Mouse (Mus musculus) kidney, postnatal 0 days (tissue): ENCODE measurements around the gene Cntn6. TPM values are rescaled to one million over a fixed set of nuclear protein-coding genes. Genes with fewer than 3 reads are reported as not detected.

Experiments
- ATAC-seq: fragments of 200-750 bp; cut with Nextera tagmentation; replicated peaks from 2 replicates; pipeline ENCODE4 v1.8.0; 2017; ENCODE audit warnings: low read depth, moderate number of reproducible peaks, moderate TSS enrichment, moderate library complexity; ENCODE audit not compliant: low FRiP score
- DNase-seq: peaks from one replicate; pipeline ENCODE4 v3.0.0-alpha.2; 2016; ENCODE audit warnings: low spot score
- H3K27ac ChIP-seq: fragments of 300-500 bp; sonication (generic); 2 replicates; pipeline ENCODE4 v1.5.1; 2014; ENCODE audit warnings: mild to moderate bottlenecking
- H3K27me3 ChIP-seq: fragments of 300-500 bp; sonication (generic); 2 replicates; pipeline ENCODE4 v1.6.1; 2014; ENCODE audit warnings: low read length, mixed read lengths; ENCODE audit not compliant: insufficient read depth
- H3K36me3 ChIP-seq: fragments of 300-500 bp; sonication (generic); 2 replicates; pipeline ENCODE4 v1.6.1; 2014; ENCODE audit warnings: low read length, mixed read lengths; ENCODE audit not compliant: insufficient read depth
- H3K4me1 ChIP-seq: fragments of 300-500 bp; sonication (generic); replicated peaks from 2 replicates; pipeline ENCODE4 v1.6.1; 2014; ENCODE audit warnings: antibody characterized with exemption, low read length, mixed read lengths; ENCODE audit not compliant: insufficient read depth
- H3K4me2 ChIP-seq: fragments of 300-500 bp; sonication (generic); 2 replicates; pipeline ENCODE4 v1.6.1; 2014; ENCODE audit warnings: mild to moderate bottlenecking, low read length, moderate library complexity, mixed read lengths
- H3K4me3 ChIP-seq: fragments of 300-500 bp; sonication (generic); replicated peaks from 2 replicates; pipeline ENCODE4 v1.5.1; 2014; ENCODE audit warnings: low read depth, low read length
- H3K9ac ChIP-seq: fragments of 300-500 bp; sonication (generic); 2 replicates; pipeline ENCODE4 v1.6.1; 2014; ENCODE audit warnings: low read depth, low read length
- H3K9me3 ChIP-seq: fragments of 300-500 bp; sonication (generic); replicated peaks from 2 replicates; pipeline ENCODE4 v1.6.1; 2016; ENCODE audit warnings: low read length, inconsistent platforms, mixed read lengths
- CTCF ChIP-seq: IDR thresholded peaks from 2 replicates; pipeline ENCODE4 v1.5.1; 2016; ENCODE audit warnings: antibody characterized with exemption, low read depth, mild to moderate bottlenecking, moderate library complexity
- WGBS: fragments of 180-500 bp; shearing (Covaris S2); extraction: QIAGEN DNeasy Blood & Tissue Kit; methylation state at CpG from one replicate; pipeline ENCODE4 v1.1.7; 2014; 5-methylcytosine and 5-hydroxymethylcytosine counted together
- polyA plus RNA-seq: library from polyadenylated mRNA; unstranded; fragments of >200 nt; fragmentation: Nextera tagmentation; extraction: Ambion mirVana; gene quantifications from 2 replicates; pipeline ENCODE4 v1.2.1, GENCODE M21; 2015

Cntn6 gene
- polyA plus RNA-seq, 1 experiment from 2014 or later: 0.74 TPM

DNA sequence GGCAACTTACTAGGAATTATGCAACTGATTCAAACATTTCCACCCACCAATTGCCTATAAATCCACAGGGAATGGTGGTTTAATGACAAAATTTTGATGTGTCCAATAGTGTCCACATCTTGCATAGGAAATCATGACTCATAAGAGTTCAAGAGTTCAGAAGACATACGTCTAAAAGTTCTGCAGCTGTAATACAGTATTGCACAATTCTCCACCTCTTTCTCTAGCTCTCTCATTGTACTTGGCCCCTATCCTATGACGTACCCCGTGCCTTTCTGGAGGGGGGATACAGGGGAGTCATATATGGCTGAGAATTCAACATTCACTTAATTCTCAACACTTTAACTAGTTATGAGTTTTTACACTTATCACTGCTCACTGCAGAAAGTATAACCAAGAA, 160.9 kb downstream of the Cntn6 start:
- Histone ChIP-seq H3K4me1 (no peaks in the 10 kb centered on the region), H3K36me3 (no peaks in the 10 kb centered on the region), H3K4me2 (no peak overlapping the region), H3K9me3 (no peaks in the 10 kb centered on the region), H3K27me3 (no peaks in the 10 kb centered on the region), H3K9ac (no peak overlapping the region), H3K4me3 (no peak overlapping the region), H3K27ac (no peak overlapping the region)
- DNase-seq: no peak
- ATAC-seq: no peak
- no peak for TF ChIP-seq CTCF
- WGBS: 60% methylated on average over 3 of the region's 3 CpGs

DNA sequence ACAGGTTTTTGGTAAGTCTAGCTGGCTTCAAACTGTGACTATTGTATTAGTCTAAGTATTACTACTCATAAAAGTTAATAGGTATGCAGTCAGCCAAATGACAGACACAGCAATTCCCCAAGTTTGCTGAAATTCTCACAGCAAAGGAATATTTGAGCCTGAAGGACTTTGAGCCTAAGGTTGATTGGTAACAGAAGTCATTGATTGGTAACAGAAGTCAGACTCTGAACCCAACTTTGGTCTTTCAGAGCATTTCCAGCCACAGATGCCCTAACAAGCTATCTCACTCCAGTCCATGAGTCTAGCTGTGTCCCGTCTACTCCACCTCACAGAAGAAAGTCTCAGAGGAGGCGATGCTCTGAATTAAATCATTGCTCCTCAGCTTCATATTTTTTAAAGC, 176.1 kb downstream of the Cntn6 start:
- no peak for ATAC-seq
- H3K4me1 ChIP-seq: no peaks in the 10 kb centered on the region
- no peak overlapping the region for H3K4me2 ChIP-seq
- no peak overlapping the region for H3K27ac ChIP-seq
- H3K27me3 ChIP-seq: no peaks in the 10 kb centered on the region
- no peaks in the 10 kb centered on the region for H3K9me3 ChIP-seq
- 93% methylated on average over 2 of the region's 2 CpGs for WGBS
- no peak for TF ChIP-seq CTCF
- no peaks in the 10 kb centered on the region for H3K36me3 ChIP-seq
- DNase-seq: no peak
- H3K9ac ChIP-seq: no peak overlapping the region
- H3K4me3 ChIP-seq: no peak overlapping the region

DNA sequence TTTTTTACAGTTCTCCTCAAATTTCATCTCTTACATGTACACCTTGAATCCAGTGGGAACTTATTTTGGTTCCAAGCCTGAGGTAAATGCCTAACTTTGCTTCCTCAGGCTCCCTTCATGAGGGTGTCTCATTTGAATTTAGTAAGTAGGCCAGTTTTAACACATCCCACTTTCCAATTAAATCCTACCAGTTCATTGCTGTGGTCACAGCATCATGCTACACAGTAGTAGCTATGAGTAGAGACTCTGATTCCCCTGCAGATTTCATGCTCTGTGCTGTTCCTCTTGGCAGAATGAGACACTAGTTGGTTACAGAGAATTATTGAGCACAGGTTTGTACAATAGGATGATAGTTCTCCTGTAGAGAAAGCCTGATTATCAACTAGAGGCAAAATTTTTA, 181.7 kb downstream of the Cntn6 start:
- Histone ChIP-seq H3K4me1 (no peaks in the 10 kb centered on the region), H3K9me3 (no peaks in the 10 kb centered on the region), H3K4me2 (no peak overlapping the region), H3K36me3 (no peaks in the 10 kb centered on the region), H3K9ac (no peak overlapping the region), H3K4me3 (no peak overlapping the region), H3K27me3 (no peaks in the 10 kb centered on the region), H3K27ac (no peak overlapping the region)
- ATAC-seq: no peak
- no peak for TF ChIP-seq CTCF
- no peak for DNase-seq

DNA sequence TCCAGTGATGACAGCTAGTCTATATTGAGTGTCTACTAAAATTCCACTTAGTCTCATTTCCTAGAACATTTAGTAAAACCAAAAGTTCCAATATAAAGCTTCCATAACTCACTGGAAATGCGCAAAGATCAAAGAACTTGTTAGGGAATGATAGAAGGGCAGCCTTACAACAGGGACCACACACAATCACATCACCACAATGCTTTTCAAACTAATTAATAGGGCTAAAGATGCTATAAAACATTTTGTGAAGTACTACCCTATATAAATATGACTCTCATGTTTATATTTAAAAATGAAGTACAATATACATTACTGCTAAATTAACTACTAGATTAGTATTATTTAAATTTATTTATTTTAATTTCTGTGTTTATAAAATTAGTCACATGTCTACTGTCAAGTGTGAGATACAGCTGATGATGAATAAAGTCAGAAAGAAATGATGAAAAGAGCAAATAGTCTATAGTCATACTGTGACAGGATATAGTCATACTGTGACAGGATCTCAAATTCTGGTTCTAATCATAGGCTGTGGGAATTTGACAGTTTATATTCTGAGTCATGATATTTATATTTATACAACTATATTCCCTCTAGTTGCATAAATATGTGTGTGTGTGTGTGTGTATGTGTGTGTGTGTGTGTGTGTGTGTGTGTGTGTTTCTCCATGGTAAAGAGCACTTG, 187.4 kb downstream of the Cntn6 start:
- no peaks in the 10 kb centered on the region for H3K4me1 ChIP-seq
- DNase-seq (peak; percentile 10), ATAC-seq (no peak)
- no peaks in the 10 kb centered on the region for H3K36me3 ChIP-seq
- no peaks in the 10 kb centered on the region for H3K27me3 ChIP-seq
- no peak overlapping the region for H3K27ac ChIP-seq
- H3K9ac ChIP-seq: no peak overlapping the region
- no peak for TF ChIP-seq CTCF
- H3K9me3 ChIP-seq: no peaks in the 10 kb centered on the region
- no peak overlapping the region for H3K4me2 ChIP-seq
- H3K4me3 ChIP-seq: no peak overlapping the region
- WGBS: 90% methylated on average over 1 of the region's 1 CpGs

DNA sequence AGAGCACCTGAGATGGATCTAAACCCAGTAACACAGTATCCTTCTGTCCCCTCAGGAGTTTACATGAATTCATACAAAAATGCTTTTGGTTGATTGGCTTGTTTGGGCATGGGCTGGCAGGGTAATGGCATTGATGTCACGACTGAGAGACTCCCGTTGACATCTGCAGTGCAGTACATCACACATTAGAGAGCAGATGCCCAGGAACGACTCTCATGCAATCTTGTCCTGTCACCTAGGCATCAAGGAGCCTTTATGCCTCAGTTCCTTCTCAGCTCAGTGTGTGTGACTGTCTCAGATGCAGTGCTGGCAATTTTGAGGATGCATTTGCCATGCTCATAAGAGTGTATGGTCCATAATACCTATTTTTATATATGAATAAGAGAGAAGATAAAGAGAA, 195.4 kb downstream of the Cntn6 start:
- Histone ChIP-seq H3K4me2 (no peak overlapping the region), H3K9me3 (no peaks in the 10 kb centered on the region), H3K27me3 (no peaks in the 10 kb centered on the region), H3K27ac (no peak overlapping the region), H3K4me1 (no peaks in the 10 kb centered on the region), H3K36me3 (no peaks in the 10 kb centered on the region), H3K4me3 (no peak overlapping the region), H3K9ac (no peak overlapping the region)
- DNase-seq (no peak), ATAC-seq (no peak)
- no peak for TF ChIP-seq CTCF
- WGBS: 72% methylated on average over 3 of the region's 3 CpGs

DNA sequence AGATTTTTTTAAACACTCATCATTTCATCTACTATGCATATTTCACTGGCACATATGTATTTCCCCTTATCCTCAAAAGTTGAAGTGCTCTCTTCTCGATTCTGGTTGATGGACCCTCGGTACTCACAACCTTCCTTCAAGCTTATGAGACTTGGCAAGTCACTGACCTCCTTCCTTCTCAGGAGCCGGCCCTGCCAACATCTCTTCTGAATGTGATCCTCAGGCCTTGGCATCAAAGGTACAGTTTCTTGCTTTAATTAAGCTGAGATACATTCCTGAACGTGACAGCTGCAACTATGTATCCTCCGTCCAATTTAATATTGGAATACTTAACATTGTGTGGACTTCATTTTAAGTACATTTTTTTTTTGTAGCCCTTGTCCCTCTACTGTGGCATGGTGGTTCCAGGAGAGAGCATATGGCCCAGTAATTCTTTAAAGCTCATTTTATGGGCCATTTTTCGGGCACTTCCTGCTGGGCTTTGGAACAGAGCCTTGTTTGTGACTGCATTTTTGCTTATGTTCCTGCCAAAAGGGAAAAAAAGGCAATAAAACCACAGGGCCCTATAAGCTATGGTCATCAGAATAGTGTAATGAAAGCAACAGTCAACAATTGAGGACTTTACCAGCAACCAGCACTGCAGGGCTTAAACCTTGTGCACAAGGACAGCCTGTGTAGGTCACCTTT, 196.0 kb downstream of the Cntn6 start:
- Histone ChIP-seq H3K27ac (no peak overlapping the region), H3K4me1 (no peaks in the 10 kb centered on the region), H3K27me3 (no peaks in the 10 kb centered on the region), H3K9ac (no peak overlapping the region), H3K4me3 (no peak overlapping the region), H3K4me2 (no peak overlapping the region), H3K36me3 (no peaks in the 10 kb centered on the region), H3K9me3 (no peaks in the 10 kb centered on the region)
- 85% methylated on average over 6 of the region's 6 CpGs for WGBS
- DNase-seq (no peak), ATAC-seq (no peak)
- no peak for TF ChIP-seq CTCF
